Mouse (Mus musculus) layer of hippocampus, adult 6 months (tissue): ENCODE results near the gene Arhgdib. TPM values are rescaled to one million over a fixed set of nuclear protein-coding genes. Genes with fewer than 3 reads are reported as not detected.

Experiments used
- long read RNA-seq, 2 experiments: library from polyadenylated mRNA; unstranded; transcript quantifications; one replicate each; pipeline ENCODE4 v2.0.0; 2019 to 2020
- polyA plus RNA-seq: library from polyadenylated mRNA; unstranded; fragments of <200 nt; fragmentation: Nextera tagmentation; gene quantifications from 2 replicates; pipeline ENCODE4 v1.2.3, GENCODE M21; 2021

Arhgdib gene
- polyA plus RNA-seq, result 19.7 and 20.4 TPM in 2 replicates
- long read RNA-seq, experiment 1, transcript Arhgdib-201 (6 exons, 1,193 nt), result major isoform, 9 of 12 reads
- long read RNA-seq, experiment 1, partial matches to known transcripts, result 0 of 12 reads
- long read RNA-seq, experiment 1, other reads (novel, unspliced or antisense), result 1 of 12 reads
- long read RNA-seq, experiment 2, partial matches to known transcripts, result 0 of 14 reads
- long read RNA-seq, experiment 2, other reads (novel, unspliced or antisense), result 7 of 14 reads

DNA sequence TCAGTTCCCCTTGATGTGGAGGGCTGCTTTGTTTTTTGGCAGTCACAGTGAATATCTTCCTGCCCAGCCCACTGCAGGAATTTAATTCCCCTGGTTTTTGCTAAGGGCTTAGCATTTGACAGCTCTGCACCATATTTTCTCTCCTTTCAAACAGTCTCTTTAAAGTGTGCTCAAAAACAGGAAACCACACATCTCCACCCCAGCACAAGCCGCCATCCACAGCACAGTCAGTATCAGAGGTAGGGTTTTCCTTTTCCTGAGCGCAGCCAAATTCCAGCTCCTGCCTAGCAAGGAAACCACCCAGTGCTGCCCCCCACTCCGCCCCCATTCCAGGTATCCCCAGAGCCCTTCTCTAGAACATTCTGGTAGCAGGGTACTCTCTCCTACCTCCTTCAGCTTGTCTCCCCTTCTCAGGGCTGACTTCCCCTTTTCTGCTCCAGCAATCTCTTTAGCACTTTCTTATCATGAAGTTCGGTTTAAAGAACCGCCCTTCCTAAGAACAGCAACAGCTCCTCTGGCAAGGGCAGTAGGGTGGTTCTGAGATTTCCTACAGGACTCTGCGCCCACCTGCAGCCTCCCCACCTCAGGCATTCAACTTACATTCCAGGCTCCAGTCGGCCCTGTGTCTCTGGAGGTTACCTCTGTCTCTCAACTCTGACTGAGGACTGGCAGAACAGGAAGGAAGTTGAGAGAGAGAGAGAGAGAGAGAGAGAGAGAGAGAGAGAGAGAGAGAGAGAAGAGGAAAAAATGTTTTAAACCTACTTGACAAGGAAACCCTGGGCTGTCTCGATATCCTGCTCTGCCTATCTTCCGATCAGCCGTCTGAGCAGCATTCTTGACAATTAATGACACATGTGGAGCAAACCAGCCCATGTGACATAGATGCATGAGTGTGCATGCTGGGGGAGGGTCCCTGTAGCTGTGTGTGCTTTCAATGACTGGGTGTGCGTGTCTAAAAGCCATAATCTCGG is at the start of gene Arhgdib:
TSS of gene Arhgdib (minus strand) at position 849 of the 971 bp plus-strand sequence.

DNA sequence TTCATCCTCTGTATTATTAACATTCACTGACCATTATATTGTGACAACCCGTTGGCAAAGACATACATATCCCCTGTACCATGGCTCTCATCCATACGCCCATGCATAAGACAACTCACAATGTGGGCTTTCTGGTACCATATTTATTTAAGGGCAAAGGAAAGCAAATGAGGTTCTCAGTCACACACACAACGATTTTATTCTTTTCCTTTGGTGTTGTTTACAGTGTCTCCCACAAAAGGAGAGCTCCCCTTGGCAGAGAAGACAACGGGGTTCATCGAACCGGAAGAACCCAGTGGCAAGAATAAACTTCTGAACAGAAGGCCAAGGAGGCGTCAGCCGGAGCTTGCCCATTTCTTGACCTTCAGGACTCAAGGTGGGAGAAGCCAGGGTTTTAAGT is 18.2 kb downstream of the Arhgdib start, which contains the start of gene Pde6h:
TSS of gene Pde6h (plus strand) at position 301 of the 400 bp plus-strand sequence.

DNA sequence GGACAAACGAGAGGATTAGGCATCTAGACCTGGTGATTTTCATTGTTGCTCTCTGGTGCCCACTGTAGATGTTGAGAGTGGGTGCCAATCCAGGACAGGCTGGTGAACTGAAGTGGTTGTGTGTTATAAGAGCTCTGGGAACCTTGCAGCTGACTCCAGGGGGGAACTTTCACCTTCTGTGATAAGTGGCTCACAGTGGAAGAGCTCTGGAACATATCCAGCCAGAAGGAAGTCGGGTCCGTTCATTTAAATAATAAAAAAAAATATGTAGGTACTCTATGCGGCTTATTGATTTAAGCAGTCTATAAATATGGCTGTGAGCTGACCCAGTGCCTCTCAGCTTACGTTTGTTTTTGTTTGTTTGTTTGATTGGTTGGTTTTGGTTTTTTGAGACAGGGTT is 19.6 kb downstream of the Arhgdib start, which contains the start of gene Erp27:
TSS of gene Erp27 (minus strand) at position 101 of the 400 bp plus-strand sequence.

DNA sequence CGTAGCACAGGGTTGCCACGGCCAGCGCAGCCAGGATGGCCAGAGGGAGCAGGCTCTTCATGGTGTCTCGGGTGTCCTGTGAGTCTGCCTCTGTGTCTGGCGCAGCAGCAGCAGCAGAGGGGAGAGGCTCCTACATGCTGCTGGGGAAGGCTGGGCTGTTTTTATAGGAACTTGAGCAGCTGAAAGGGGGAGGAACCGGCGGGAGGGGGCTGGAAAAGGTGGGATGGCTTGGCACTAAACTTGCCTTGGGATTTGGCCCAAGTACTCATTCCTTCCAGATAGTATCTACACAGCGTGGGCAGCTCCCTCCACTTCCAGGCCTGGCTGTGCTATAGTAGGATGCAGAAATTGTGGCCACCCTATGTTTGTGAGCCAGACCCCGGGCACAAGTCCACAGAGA is 66.0 kb downstream of the Arhgdib start, which contains the start of gene Mgp:
TSS of gene Mgp (minus strand) at position 154 of the 400 bp plus-strand sequence.

Other genes starting within 250 kb of the Arhgdib start
- gene Gucy2c, start 160.1 kb downstream of the Arhgdib start, polyA plus RNA-seq, result 0.04 and 0.05 TPM in 2 replicates
- 0.08 and 0.10 TPM in 2 replicates for gene Hist4h4, start 137.5 kb downstream of the Arhgdib start, polyA plus RNA-seq
- 223 and 234 TPM in 2 replicates for gene H2afj, start 133.7 kb downstream of the Arhgdib start, polyA plus RNA-seq
- 4.6 and 6.7 TPM in 2 replicates for gene BC049715, start 114.3 kb downstream of the Arhgdib start, polyA plus RNA-seq
- gene Wbp11, start 113.7 kb downstream of the Arhgdib start, polyA plus RNA-seq, result 40.5 and 46.6 TPM in 2 replicates
- 8.7 and 9.6 TPM in 2 replicates for gene Smco3, start 106.4 kb downstream of the Arhgdib start, polyA plus RNA-seq
- not detected in 2 replicates for gene Art4, start 84.2 kb downstream of the Arhgdib start, polyA plus RNA-seq
- 66.6 and 72.6 TPM in 2 replicates for gene Mgp, start 66.1 kb downstream of the Arhgdib start, polyA plus RNA-seq
- 0.55 and 0.62 TPM in 2 replicates for gene Erp27, start 19.7 kb downstream of the Arhgdib start, polyA plus RNA-seq
- 0.33 and 0.51 TPM in 2 replicates for gene Pde6h, start 18.1 kb downstream of the Arhgdib start, polyA plus RNA-seq
- gene Rerg, start 228.6 kb upstream of the Arhgdib start, polyA plus RNA-seq, result 28.4 and 32.8 TPM in 2 replicates